Mouse (Mus musculus) heart, adult 2 months (tissue): ENCODE results near the gene Farsb. TPM values are rescaled to one million over a fixed set of nuclear protein-coding genes. Genes with fewer than 3 reads are reported as not detected.

ENCODE experiments used
- DNase-seq, 2 experiments: peaks; one replicate each; pipeline ENCODE4 v3.0.0; 2021
- H3K27ac ChIP-seq: fragments of 200-600 bp; 2 replicates; pipeline ENCODE4 v1.8.1; 2022
- H3K27me3 ChIP-seq: fragments of 200-500 bp; 2 replicates; pipeline ENCODE4 v1.6.1; 2012; ENCODE audit warnings: mild to moderate bottlenecking, low read length, inconsistent platforms, mixed read lengths; ENCODE audit not compliant: control insufficient read depth, insufficient read depth
- H3K36me3 ChIP-seq: fragments of 200-500 bp; 2 replicates; pipeline ENCODE4 v1.6.1; 2012; ENCODE audit warnings: low read length, inconsistent platforms; ENCODE audit not compliant: control insufficient read depth, insufficient read depth
- H3K4me1 ChIP-seq: fragments of 200-500 bp; 2 replicates; pipeline ENCODE4 v1.6.1; 2011; ENCODE audit warnings: low read length; ENCODE audit not compliant: control insufficient read depth, insufficient read depth
- H3K4me3 ChIP-seq: fragments of 200-600 bp; 2 replicates; pipeline ENCODE4 v1.8.1; 2022
- H3K79me2 ChIP-seq: fragments of 200-500 bp; replicated peaks from 2 replicates; pipeline ENCODE4 v1.6.1; 2012; ENCODE audit warnings: mild to moderate bottlenecking, inconsistent platforms, low read length, moderate library complexity, mixed read lengths; ENCODE audit not compliant: control insufficient read depth, insufficient read depth
- H3K9ac ChIP-seq: fragments of 200-500 bp; 2 replicates; pipeline ENCODE4 v1.6.1; 2012; ENCODE audit warnings: low read depth, mild to moderate bottlenecking, control low read depth, inconsistent platforms, low read length, mixed read lengths
- CTCF ChIP-seq: fragments of 200-600 bp; IDR thresholded peaks from 2 replicates; pipeline ENCODE4 v1.8.1; 2022; ENCODE audit warnings: antibody characterized with exemption, mild to moderate bottlenecking, moderate library complexity
- EP300 ChIP-seq: fragments of 200-500 bp; IDR thresholded peaks from 2 replicates; pipeline ENCODE4 v1.6.1; 2011; ENCODE audit warnings: low read depth, low read length, control low read depth; ENCODE audit not compliant: insufficient read depth
- POLR2A ChIP-seq: fragments of 200-500 bp; IDR thresholded peaks from 2 replicates; pipeline ENCODE4 v1.6.1; 2011; ENCODE audit warnings: mild to moderate bottlenecking, low read depth, low read length, control low read depth; ENCODE audit not compliant: insufficient read depth
- WGBS: fragments of 180-500 bp; shearing (Covaris S2); methylation state at CpG from one replicate; pipeline ENCODE4 v1.1.7; 2018; 5-methylcytosine and 5-hydroxymethylcytosine counted together
- intact Hi-C: fragments of 180-260 bp; cut with DNase I; formaldehyde crosslinking; loops from one replicate; pipeline ENCODE4 v1.15.1; 2025
- polyA plus RNA-seq: library from polyadenylated mRNA; depleted of rRNA; stranded (reverse); fragments of >200 nt; gene quantifications from 2 replicates; pipeline ENCODE4 v1.2.3, GENCODE M21; 2012
- total RNA-seq, 2 experiments: library from RNA; stranded (reverse); gene quantifications; 2 replicates each; pipeline ENCODE4 v1.2.3; 2021

The Farsb gene
- total and polyA plus RNA-seq, 3 experiments: 18.6 to 49.1 (median 46.7) TPM

GRCm38 (mm10) chr1:78501036-78501435, 12.3 kb upstream of the Farsb start:
- H3K9ac ChIP-seq: no peak overlapping the region
- no peaks in the 10 kb centered on the region for H3K36me3 ChIP-seq
- intact Hi-C loops: no loop called here
- 85% methylated on average over 16 of the region's 16 CpGs for WGBS
- no peaks in the 10 kb centered on the region for H3K27me3 ChIP-seq
- TF ChIP-seq CTCF: no peak
- no peak for TF ChIP-seq EP300
- no peak for TF ChIP-seq POLR2A
- H3K79me2 ChIP-seq: no peaks in the 10 kb centered on the region
- H3K4me3 ChIP-seq: no peak overlapping the region
- H3K27ac ChIP-seq: no peak overlapping the region
- no peak for DNase-seq
- no peaks in the 10 kb centered on the region for H3K4me1 ChIP-seq

GRCm38 (mm10) chr1:78490143-78490542, 1.4 kb upstream of the Farsb start:
- Histone ChIP-seq H3K4me1 (peaks cover 6% of the 10 kb centered on the region), H3K36me3 (peaks cover 9% of the 10 kb centered on the region), H3K9ac (no peak overlapping the region), H3K27ac (no peak overlapping the region), H3K79me2 (peaks cover 3% of the 10 kb centered on the region; the same call in 1 of the 2 replicates), H3K4me3 (no peak overlapping the region), H3K27me3 (no peaks in the 10 kb centered on the region)
- TF ChIP-seq EP300 (no peak), POLR2A (no peak), CTCF (no peak)
- no peak for DNase-seq
- intact Hi-C loops: no loop called here
- WGBS: 64% methylated on average over 1 of the region's 1 CpGs

- peak overlapping the region; percentile 87 for H3K9ac ChIP-seq
- H3K4me3 ChIP-seq: peak overlapping the region; percentile 97
- H3K4me1 ChIP-seq: peaks cover 6% of the 10 kb centered on the region
- H3K27ac ChIP-seq: peak overlapping the region; percentile 99
- peaks cover 3% of the 10 kb centered on the region; the same call in 1 of the 2 replicates for H3K79me2 ChIP-seq
- H3K36me3 ChIP-seq: peaks cover 9% of the 10 kb centered on the region
- TF ChIP-seq EP300: no peak
- TF ChIP-seq POLR2A: no peak
- TF ChIP-seq CTCF: no peak
- no peak for DNase-seq
- H3K27me3 ChIP-seq: no peaks in the 10 kb centered on the region
- under 1% methylated on average over 28 of the region's 28 CpGs for WGBS
- intact Hi-C loops: loop anchor here (2.0 kb wide), 1 partner anchor 1288 kb away; the partner anchor contains the start of genes Mrpl44 and Wdfy1
Observed at GRCm38 (mm10) chr1:78488427-78488751, 308 bp downstream of the Farsb start.

GRCm38 (mm10) chr1:78484361-78484760, 4.3 kb downstream of the Farsb start:
- Histone ChIP-seq H3K79me2 (peaks cover 3% of the 10 kb centered on the region), H3K27ac (no peak overlapping the region), H3K4me3 (no peak overlapping the region), H3K36me3 (peaks cover 5% of the 10 kb centered on the region; the same call in 1 of the 2 replicates), H3K27me3 (no peaks in the 10 kb centered on the region), H3K9ac (no peak overlapping the region), H3K4me1 (peaks cover 6% of the 10 kb centered on the region)
- intact Hi-C loops: no loop called here
- DNase-seq: no peak
- 41% methylated on average over 2 of the region's 2 CpGs for WGBS
- TF ChIP-seq POLR2A: no peak
- no peak for TF ChIP-seq CTCF
- TF ChIP-seq EP300: no peak

GRCm38 (mm10) chr1:78483430-78483829, 5.3 kb downstream of the Farsb start:
- H3K4me1 ChIP-seq: peaks cover 6% of the 10 kb centered on the region
- H3K36me3 ChIP-seq: peaks cover 5% of the 10 kb centered on the region; the same call in 1 of the 2 replicates
- TF ChIP-seq POLR2A: no peak
- TF ChIP-seq EP300: no peak
- no peak for TF ChIP-seq CTCF
- H3K27me3 ChIP-seq: no peaks in the 10 kb centered on the region
- no peak overlapping the region for H3K9ac ChIP-seq
- WGBS: 95% methylated on average over 3 of the region's 3 CpGs
- peaks cover 3% of the 10 kb centered on the region for H3K79me2 ChIP-seq
- H3K4me3 ChIP-seq: no peak overlapping the region
- DNase-seq: no peak
- intact Hi-C loops: no loop called here
- no peak overlapping the region for H3K27ac ChIP-seq

- 82% methylated on average over 5 of the region's 5 CpGs for WGBS
- Histone ChIP-seq H3K27ac (no peak overlapping the region), H3K79me2 (no peaks in the 10 kb centered on the region), H3K4me1 (no peaks in the 10 kb centered on the region), H3K9ac (no peak overlapping the region), H3K36me3 (peaks cover 2% of the 10 kb centered on the region; the same call in 1 of the 2 replicates), H3K4me3 (no peak overlapping the region), H3K27me3 (no peaks in the 10 kb centered on the region)
- intact Hi-C loops: no loop called here
- TF ChIP-seq CTCF (no peak), POLR2A (no peak), EP300 (no peak)
- no peak for DNase-seq
Observed at GRCm38 (mm10) chr1:78472441-78472840, 16.3 kb downstream of the Farsb start.
